Mouse (Mus musculus) E14TG2a.4 (cell line): ENCODE measurements around the gene Kctd15.

Experiments used
- CTCF ChIP-seq: conservative IDR thresholded peaks from 2 replicates; pipeline ENCODE4 v1.5.1; 2014; ENCODE audit warnings: low read length
- NANOG ChIP-seq: IDR thresholded peaks from 2 replicates; pipeline ENCODE4 v1.6.1; 2014; ENCODE audit warnings: borderline replicate concordance, low read length, mixed read lengths
- POU5F1 ChIP-seq: IDR thresholded peaks from 2 replicates; pipeline ENCODE4 v1.6.1; 2014; ENCODE audit warnings: low read length, borderline replicate concordance

GRCm38 (mm10) chr7:34606729-34607128 lies 49.8 kb downstream of the Kctd15 start:
- TF ChIP-seq CTCF = no peak
- no peak for TF ChIP-seq POU5F1
- TF ChIP-seq NANOG = no peak
